Mouse (Mus musculus) adrenal gland, postnatal 4 days (tissue): ENCODE measurements around the gene Wdsub1. TPM values are rescaled to one million over a fixed set of nuclear protein-coding genes. Genes with fewer than 3 reads are reported as not detected.

Source experiments
- DNase-seq, 2 experiments: peaks; one replicate each; pipeline ENCODE4 v3.0.0; 2021 to 2022; ENCODE audit warnings: low spot score in 2 of 2, mixed read lengths in 2 of 2
- total RNA-seq, 2 experiments: library from RNA; stranded (reverse); gene quantifications; 2 replicates each; pipeline ENCODE4 v1.2.3; 2021

Wdsub1 gene
- total RNA-seq, 2 experiments from 2014 or later, result 26.1 to 26.6 TPM

DNA sequence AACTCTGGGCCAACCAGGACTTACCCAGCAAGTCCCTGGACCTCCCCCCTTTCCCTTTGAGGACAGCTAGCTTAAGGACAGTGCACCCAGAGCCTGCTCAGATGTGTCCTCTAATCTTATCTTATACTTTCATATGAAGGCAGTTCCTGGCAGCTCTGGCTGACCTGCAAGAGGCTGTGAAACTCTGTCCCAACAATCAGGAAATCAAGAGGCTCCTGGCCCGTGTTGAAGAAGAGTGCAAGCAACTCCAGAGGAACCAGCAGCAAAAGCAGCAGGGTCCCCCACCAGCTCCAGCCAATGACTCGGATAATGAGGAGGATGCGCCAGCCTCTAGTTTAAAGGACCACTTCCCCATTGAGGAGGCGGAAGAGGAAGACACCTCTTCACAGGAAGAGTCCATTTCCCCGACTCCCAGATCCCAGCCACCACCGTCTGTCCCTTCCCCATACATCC is 39.8 kb downstream of the Wdsub1 start:
- no peak for DNase-seq

DNA sequence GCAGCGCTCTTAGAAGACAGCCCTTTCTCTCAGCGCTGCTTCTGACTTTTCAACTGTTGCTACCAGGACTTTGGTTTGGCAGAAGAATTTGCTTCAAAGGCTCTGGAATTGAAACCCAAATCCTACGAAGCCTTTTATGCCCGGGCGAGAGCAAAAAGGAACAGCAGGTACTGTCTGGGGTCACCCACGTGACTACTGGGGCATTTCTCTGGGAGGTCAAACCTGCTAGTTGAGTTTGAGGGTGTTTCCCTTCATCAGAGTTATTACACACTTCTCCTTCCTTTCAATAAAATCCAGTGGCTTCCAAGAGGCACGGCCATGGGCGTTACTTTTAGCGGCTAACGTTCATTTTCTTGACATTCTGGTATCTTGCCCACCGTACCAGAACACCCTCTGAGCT is 40.4 kb downstream of the Wdsub1 start:
- DNase-seq, result no peak

DNA sequence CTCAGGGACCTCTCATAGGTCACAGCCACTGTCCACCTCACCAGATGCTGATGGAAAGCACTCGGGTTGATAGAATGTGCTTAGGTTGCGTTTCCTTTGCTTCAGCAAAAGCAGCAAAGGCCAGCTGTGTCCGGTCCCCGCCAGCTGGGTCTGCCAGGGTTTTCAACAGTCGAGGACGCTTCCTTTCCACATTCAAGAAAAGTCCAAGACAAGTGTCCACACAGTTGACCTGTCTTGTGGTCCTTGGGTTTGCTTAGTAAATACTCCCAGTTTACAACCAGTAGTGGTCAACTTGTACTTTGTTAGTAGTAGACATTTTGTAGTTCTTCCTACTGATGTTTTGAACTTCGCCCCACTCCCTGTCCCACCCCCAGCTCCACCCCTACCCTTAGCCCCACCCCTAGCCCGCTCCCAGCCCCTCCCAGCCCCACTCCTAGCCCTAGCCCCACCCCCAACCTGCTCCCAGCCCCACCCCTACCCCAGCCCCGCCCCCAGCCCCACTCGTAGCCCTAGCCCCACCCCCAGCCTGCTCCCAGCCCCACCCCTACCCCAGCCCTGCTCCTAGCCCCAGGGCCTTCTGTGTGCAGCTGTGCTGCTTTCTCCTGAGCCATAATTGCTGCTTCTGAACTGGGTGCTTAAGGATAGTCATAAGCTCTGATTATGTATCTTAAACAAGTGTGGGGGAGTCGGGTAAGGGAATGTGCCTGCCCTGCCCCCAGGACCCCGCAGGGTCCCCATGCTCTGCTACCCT is 41.0 kb downstream of the Wdsub1 start:
- no peak for DNase-seq

DNA sequence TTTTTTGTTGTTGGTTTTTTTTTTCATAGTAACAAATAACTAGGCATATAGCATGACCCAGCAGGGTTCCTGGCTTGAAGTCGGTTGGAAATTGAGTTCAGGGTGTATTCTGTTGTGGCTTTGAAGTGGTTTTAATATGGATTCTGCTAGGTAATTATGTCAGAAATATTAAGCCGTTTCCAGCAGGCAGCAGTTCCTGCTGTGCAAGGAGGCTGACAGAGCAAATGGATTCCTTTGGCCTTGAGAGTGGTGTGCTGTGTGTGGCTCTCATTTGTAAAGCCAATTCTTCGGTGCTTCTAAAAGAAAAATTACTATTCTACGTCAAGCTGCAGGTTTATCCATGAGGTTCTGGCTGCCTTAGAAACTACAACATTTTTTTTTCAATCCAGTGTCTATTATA is 42.2 kb downstream of the Wdsub1 start:
- no peak for DNase-seq

DNA sequence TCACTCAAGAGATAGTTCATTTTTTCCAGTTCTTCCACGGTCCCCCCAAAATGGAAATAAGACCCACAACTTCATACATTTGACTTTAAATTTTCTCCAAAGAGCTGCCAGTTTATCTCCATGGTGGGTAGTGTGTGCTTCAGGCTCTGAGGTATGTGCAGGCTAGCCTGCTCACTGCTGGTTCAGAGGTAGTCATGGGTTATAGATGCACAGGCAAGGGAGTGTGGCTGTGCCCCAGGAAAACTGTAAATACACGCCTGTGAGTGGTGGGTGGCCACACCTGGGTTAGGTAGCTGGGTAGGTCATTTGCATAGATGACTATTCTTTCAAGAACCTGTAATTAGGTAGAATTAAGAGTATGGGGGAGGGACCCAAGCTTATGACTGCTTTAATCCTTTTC is 42.6 kb downstream of the Wdsub1 start:
- no peak for DNase-seq

DNA sequence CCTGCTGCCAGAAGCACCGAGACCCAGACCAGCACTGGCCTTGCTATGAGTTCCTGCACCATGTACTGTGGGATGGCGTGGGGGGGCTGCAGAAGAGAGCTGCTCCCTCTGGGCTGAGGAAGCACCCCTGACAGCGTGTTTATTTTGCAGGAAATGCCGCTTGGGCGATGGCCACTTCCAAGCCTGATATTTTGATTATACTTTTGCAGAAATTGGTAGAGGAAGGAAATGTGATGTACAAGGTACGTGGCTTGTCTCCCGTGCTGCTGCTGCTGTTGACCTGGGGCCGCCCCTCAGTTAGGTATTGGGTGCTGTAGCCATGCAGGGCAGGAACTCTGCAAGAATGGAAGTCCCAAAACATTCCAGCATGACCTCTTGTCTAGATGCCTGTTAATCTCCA is 43.6 kb downstream of the Wdsub1 start:
- no peak for DNase-seq

DNA sequence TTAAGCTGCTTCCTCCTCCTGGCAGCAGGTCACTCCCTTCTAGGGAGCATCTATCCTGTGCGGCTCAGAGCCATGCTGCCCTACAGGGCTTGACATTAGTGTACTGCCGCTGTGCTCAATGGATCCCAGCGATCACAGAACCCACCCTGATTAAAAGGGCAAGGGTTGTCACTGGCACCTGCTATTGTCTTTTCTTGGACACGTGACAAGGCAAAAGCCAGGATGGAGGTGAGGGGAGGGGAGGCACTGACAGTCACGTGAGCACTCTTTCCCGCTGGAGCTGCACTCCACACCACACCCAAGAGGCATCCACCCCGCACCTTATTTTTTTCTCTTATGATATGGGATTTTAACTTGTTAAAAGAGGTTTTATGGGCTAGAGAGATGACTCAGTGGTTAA is 50.6 kb downstream of the Wdsub1 start:
- no peak for DNase-seq

DNA sequence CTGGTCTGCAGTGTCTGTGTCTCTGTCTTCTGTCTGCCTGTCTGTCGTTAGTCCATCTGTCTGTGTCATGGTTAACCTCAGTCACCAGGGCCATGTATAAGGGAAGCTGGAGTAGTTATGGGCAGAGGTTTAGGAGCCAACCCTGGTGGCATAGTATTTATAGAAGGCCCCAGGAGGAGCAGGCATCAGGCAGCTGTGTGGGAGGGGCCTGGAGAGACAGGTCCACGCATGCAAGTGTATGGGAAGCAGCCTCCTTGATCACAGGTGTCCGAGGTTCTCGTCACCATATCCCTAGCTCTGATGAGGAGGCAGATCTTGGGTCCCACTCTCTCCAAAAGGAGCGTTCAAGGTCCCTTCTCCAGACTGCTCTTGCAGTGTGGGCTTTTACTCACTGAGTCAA is 51.5 kb downstream of the Wdsub1 start:
- no peak for DNase-seq

DNA sequence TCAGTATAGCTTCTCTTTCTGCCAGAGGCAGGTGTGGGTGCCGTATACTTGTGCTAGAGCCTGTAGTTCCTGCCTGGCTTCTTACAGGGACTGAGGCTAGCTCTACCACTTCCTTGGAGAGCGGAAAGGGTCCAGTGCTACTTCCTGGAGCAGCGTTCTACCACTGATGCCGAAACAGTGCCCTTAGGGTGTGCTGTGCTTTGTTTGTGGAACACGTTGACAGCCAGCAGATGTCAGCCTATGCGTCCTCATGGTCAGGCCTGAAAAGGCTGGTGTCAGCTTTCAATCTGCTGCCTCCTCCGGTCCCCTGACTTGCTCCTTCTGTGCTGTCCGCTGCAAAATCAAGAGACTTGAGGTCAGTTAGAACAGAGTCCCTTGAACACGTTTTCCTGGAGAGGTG is 52.2 kb downstream of the Wdsub1 start:
- DNase-seq, result no peak

DNA sequence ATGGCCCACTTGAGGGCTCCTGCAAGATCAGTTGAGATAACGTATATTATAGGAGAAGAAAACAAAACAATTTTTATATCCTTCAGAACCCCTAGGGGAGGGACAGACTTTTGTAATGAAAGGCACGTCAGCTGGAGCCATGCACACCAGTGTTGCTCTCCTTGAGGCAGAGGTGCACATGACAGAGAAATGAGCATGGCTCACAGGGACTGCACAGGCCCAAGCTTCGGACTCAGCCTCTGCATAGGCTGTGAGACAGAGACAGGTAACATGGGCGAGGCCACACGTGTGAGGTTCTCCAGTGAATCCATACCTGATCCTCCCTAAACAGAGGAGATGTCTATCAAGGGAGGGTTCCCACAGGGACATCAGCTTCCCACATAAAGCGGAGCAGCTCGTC is 52.7 kb downstream of the Wdsub1 start:
- DNase-seq, result no peak

DNA sequence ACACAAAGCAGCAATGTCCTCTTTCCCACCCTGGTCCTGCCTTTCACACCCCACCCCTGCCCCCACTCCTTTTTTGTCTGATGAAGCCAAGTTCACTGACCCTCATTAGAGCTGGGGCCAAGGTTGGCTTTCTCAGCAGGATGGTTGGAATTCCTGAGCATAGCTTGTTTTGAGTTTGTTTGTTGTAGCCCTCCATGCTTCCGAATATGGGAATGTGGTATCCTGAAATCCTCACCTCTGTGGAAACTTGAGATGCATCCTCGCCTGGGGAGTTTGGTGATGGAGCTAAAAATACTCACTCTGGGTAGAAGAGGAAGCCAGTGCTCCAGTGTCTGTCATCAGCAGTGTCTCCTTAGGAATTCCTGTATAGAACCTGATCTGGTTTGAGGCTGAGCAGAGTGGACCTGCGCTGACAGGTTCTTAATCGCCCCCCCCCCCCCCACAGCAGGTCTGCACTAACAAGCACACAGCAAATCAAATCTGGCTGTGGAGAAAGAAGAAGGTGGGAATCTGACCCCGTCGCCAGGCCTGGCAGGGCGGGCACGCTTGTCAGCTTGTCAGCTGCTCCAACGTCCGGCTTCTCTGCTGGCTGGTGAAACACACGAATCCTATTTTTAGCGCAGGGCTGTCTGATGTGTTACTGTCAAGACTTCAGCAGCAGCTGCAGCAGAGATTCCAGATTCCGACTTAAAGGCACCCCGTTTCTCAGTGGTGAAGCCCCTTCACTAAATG is 53.4 kb downstream of the Wdsub1 start:
- DNase-seq, result no peak

DNA sequence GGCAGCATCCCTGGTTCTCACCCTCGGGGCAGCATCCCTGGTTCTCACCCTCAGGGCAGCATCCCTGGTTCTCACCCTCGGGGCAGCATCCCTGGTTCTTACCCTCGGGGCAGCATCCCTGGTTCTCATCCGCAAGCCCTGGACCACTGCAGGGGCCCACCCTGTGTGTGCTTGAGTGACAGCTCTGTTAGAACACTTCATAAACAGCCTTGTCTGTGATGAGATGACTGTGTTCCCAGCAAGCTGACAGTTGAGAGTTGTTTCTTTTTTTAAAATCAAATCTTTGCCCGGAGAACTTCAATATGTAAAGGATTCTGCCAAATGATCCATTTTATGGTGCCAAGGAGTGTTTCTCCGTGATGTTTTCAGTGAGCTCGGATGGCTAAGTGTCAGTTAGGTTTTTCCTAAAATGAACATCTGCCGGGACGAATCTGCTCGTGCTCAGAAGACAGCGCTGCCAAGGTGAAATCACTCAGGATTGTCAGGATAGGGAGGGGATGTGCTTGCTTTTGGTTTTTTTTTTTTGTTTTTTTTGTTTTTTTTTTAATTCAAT is 54.2 kb downstream of the Wdsub1 start:
- DNase-seq, result no peak

DNA sequence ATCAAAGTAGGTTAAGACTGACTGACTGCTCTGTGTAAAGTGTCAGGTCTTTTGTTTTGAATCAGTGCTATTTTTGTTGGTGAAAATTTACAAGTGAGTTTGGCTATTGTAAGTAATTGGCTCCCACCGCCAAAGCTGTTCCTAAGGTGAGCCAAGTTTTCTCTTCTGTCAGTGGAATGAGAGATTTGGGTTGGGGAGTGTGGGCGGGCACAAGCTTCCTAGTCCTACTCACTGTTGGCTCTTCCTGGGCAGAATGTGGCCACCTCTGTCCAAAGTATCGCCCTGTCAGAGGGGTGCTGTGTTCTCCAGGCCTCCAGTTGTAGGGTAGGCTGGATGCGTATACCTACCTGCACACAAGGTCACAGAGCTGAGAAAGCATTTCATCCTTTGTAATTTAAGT is 57.0 kb downstream of the Wdsub1 start:
- DNase-seq, result no peak

DNA sequence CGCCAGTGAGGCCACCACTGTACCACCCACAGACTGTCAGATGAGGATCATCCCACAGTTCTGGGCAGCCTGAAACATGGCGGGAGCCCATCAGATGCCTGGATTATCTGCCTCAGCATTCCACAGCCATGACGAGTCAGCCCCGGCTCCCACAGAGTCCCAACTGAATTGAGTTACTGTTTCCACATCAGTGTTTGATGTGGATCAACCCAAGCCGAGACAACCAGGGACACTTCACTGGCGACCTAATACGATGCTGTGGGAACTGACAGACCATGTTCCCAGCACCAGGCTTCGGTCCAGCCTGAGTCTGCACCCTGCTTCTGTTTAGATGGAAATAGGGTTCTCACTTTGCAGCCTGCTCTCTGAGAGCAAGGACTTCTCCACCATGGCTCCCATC is 58.1 kb downstream of the Wdsub1 start:
- no peak for DNase-seq

DNA sequence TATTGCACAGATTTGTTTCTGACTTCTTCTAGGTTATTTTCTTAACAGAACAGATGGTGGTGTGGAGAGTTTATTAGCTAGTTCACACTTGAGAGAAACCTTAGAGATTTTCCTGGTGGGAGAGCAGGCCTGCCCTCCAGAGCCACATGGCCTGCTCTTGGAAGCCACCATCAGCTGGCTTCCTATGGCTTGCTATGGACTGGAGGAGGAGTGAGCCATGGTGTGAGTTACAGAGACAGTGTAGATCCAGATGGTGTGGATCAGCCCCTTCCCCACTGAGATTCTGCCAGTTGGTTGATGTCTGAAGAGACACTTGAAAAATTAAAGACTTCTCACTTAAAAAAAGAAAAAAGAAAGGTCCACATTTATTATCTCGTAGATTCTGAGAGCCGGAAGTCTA is 61.3 kb downstream of the Wdsub1 start:
- no peak for DNase-seq

DNA sequence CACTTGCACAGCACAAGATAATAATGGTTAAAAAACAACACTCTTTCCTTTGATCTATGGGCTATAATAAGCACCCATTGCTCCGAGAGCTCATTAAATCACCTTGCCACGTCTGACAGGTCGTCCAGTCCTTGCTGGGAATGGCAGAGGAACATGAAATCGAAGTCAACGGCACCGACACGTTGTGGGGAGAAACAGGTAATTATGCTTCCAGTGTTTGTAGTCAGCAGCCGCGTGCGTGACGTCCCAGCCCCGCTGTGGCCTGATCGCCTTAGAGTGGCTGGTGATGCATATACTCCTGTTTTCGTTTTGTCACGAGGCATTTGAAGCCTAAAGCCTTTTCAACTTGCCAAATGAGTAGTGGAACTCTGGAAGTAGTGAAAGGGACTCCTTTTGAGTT is 62.3 kb downstream of the Wdsub1 start:
- no peak for DNase-seq

DNA sequence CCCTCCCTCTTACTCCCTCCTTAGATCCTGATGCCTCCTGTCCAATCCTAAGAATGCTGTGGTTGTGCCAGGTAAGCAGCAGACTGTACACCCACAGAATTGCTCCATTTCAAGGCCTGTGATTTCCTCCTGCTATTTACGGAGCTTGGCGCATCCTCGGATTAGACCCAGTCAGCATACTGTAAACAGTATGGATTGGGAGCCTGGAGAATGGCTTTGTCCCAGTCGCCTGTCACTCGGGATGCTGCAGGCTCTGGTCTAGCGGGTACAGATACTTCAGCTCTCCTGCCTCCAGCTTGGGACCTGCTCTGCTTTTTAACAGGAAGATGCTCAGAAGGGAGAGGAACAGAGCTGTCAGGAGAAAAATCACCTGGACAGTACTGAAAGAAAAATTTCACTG is 63.0 kb downstream of the Wdsub1 start:
- no peak for DNase-seq

DNA sequence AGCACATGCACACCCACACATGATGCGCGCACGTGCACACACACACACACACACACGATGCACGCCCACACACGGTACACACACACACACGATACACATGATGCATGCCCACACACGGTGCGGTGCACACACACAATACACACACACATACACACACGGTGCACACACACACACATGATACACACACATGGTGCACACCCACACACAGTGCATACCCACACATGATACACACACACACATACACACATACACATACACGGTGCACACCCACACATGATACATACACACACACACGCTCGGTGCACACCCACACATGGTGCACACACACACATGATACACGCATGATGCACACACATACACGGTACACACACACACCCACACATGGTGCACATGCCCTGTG is 63.7 kb downstream of the Wdsub1 start:
- no peak for DNase-seq

DNA sequence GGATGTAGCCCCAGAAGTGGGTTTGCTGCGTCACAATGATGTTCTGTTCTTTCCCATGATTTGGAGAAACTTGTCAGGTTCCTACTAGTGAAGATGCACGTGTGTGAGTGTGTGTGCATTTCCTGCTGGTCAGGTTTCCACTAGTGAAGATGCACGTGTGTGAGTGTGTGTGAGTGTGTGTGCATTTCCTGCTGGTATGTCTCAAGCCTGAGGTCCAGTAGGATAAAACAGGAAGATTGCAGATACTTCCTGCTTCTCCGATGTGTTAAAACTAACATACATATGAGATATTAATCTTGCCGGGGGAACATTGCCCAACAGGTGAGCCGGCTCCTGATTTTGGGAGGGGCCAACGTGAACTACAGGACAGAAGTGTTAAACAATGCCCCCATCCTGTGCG is 67.4 kb downstream of the Wdsub1 start:
- DNase-seq, result no peak

DNA sequence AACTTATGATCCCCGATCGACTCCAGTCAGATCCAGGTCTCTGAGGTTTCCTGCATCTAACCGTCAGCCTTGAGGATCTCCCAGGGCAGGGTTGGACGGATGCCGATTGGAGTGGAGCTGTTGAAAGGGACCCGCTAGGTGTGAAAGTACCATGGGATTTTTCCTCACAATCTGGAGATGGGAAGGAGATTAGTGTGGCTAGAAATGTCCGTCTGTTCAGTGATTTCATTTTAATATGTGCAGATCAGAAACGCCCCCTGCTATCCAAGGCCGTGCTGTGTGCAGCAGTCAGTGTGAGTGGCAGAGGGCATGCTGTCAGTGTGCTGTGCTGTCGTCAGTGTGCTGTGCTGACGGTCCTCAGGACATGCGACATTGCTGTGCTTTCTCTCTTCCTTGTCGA is 68.9 kb downstream of the Wdsub1 start:
- DNase-seq, result no peak

DNA sequence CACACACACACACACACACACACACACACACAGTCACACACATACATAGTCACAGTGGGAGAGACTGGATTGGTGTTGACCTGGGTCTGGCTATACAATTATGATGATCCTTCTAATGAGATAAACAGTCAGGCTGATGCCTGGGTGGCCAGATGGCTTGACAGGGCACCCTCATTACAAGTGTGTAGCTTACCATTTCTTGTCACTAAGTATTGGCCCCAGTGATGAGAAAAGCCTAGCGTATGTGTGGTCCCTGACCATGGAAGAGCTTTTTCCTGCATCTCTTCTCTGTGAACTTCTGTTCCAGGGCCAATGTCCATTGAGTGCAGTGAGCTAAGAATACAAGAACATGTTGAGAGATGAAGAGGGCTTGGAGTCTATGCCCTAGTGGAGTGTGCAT is 69.8 kb downstream of the Wdsub1 start:
- no peak for DNase-seq

DNA sequence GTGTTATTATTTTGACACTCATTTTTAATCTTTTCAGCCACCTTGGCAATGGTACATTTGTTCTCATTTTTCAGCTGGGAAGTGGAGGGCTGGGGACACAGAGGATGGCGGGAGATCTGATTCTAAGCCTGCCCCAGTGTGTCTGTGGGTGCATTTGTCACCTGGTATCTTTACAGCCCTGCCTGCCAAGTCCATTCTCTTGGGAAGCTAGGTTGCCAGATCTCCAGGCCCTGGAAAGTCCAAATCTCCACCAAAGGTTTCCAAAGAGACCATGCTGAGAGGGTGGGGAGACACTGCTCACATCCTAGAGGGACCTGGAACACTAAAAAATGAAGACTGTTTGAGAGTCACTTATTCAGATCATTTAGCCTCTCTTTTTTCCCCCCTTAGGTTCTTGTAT is 71.1 kb downstream of the Wdsub1 start:
- DNase-seq, result no peak

DNA sequence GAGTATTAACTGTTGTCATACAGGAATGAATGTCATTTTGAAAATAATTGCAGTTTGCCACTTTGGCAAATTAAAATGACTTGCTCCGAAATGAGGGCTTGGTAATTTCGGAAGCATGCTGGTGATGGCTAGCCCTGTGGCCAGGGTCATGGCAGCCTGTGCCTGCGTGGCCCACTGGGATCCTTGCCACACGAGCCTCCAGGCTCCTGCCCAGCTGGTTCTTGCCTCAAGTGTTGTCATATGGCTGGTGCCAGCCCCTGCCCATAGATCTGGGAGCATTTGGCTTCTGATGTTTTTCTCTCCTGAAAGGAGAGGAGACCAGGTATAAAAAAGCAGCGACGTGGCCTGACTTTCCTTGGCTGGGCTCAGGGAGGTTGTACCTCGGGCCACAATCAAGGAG is 72.4 kb downstream of the Wdsub1 start:
- DNase-seq, result no peak
